Mouse (Mus musculus): ENCODE results near the gene Tmem82. TPM values are rescaled to one million over a fixed set of nuclear protein-coding genes. Genes with fewer than 3 reads are reported as not detected.

Gene Tmem82
- total RNA-seq, 4 experiments from 2014 or later, result 0.16 to 0.46 (median 0.31) TPM

GRCm38 (mm10) chr4:141641961-141642811 lies 23.8 kb upstream of the Tmem82 start:
- no peak for DNase-seq (ENCODE audit: low spot score in 2 of 2)

- peak; percentile 35 to 50 for DNase-seq (ENCODE audit: low spot score in 2 of 2)
These were observed 22.9 kb upstream of the Tmem82 start for GRCm38 (mm10) chr4:141641353-141641771.

GRCm38 (mm10) chr4:141639474-141639873 lies 21.0 kb upstream of the Tmem82 start:
- DNase-seq (ENCODE audit: low spot score in 2 of 2), result no peak

- no peak for DNase-seq (ENCODE audit: low spot score in 2 of 2)
These were observed 18.3 kb upstream of the Tmem82 start for GRCm38 (mm10) chr4:141636693-141637092.

- DNase-seq (ENCODE audit: low spot score in 2 of 2), result no peak
These were observed 17.6 kb upstream of the Tmem82 start for GRCm38 (mm10) chr4:141635991-141636390.

GRCm38 (mm10) chr4:141632111-141632873 lies 13.9 kb upstream of the Tmem82 start:
- no peak for DNase-seq (ENCODE audit: low spot score in 2 of 2)

GRCm38 (mm10) chr4:141631250-141631649 lies 12.8 kb upstream of the Tmem82 start:
- no peak for DNase-seq (ENCODE audit: low spot score in 2 of 2)

GRCm38 (mm10) chr4:141630021-141630420 lies 11.6 kb upstream of the Tmem82 start:
- no peak for DNase-seq (ENCODE audit: low spot score in 2 of 2)

- no peak for DNase-seq (ENCODE audit: low spot score in 2 of 2)
These were observed 10.2 kb upstream of the Tmem82 start for GRCm38 (mm10) chr4:141628661-141629060.

- DNase-seq (ENCODE audit: low spot score in 2 of 2), result no peak
These were observed 9.1 kb upstream of the Tmem82 start for GRCm38 (mm10) chr4:141627502-141627901.

GRCm38 (mm10) chr4:141625774-141626550 lies 7.5 kb upstream of the Tmem82 start:
- DNase-seq (ENCODE audit: low spot score in 2 of 2), result no peak

GRCm38 (mm10) chr4:141624983-141625773 lies 6.7 kb upstream of the Tmem82 start:
- DNase-seq (ENCODE audit: low spot score in 2 of 2), result no peak

- DNase-seq (ENCODE audit: low spot score in 2 of 2), result no peak
These were observed 5.7 kb upstream of the Tmem82 start for GRCm38 (mm10) chr4:141624134-141624533.

GRCm38 (mm10) chr4:141623666-141624065 lies 5.2 kb upstream of the Tmem82 start, which contains the start of gene Slc25a34:
TSS of gene Slc25a34 (minus strand) at chr4:141623821.
- DNase-seq (ENCODE audit: low spot score in 2 of 2), result peak; percentile 35 to 75

GRCm38 (mm10) chr4:141623037-141623436 lies 4.6 kb upstream of the Tmem82 start:
- DNase-seq (ENCODE audit: low spot score in 2 of 2), result no peak

GRCm38 (mm10) chr4:141622580-141622979 lies 4.1 kb upstream of the Tmem82 start:
- DNase-seq (ENCODE audit: low spot score in 2 of 2), result no peak

GRCm38 (mm10) chr4:141622091-141622490 lies 3.7 kb upstream of the Tmem82 start:
- DNase-seq (ENCODE audit: low spot score in 2 of 2), result no peak

GRCm38 (mm10) chr4:141621297-141621696 lies 2.9 kb upstream of the Tmem82 start:
- DNase-seq (ENCODE audit: low spot score in 2 of 2), result no peak

- no peak for DNase-seq (ENCODE audit: low spot score in 2 of 2)
These were observed 958 bp upstream of the Tmem82 start for GRCm38 (mm10) chr4:141619299-141619883.

- DNase-seq (ENCODE audit: low spot score in 2 of 2), result no peak
These were observed 419 bp downstream of the Tmem82 start for GRCm38 (mm10) chr4:141617863-141618564.
